Mouse (Mus musculus) kidney, adult 2 months (tissue): Measurements from ENCODE around the gene Cnot1.

Experiments
- CTCF ChIP-seq: fragments of 200-500 bp; conservative IDR thresholded peaks from 2 replicates; pipeline ENCODE4 v1.5.1; 2011; ENCODE audit warnings: low read depth, mild to moderate bottlenecking, control low read depth, low read length, moderate library complexity, mixed read lengths; ENCODE audit not compliant: insufficient read depth, insufficient read length
- POLR2A ChIP-seq: fragments of 200-500 bp; IDR thresholded peaks from one replicate; pipeline ENCODE4 v1.6.1; 2011; ENCODE audit warnings: low read depth, low read length, control low read depth

GRCm38 (mm10) chr8:95854174-95854573 lies 46.9 kb upstream of the Cnot1 start:
- no peak for TF ChIP-seq CTCF
- no peak for TF ChIP-seq POLR2A
